14 mouse cellular contexts compared by ENCODE assay signal in genomic region chr2:71096170-71096569, GRCm38 (mm10). TPM values are rescaled to one million over a fixed set of nuclear protein-coding genes. Genes with fewer than 3 reads are reported as not detected.
DNase-seq lines count a peak whose midpoint lies in the region; ATAC-seq and TF ChIP-seq lines count a peak whose summit lies in the region.
"Had no signal": no experiment of that assay in that cellular context is flagged by ENCODE, and none has a peak within 500 bp of the region (broad histone marks: within the 10 kb centered on the region; RNA-seq: fewer than 3 reads in every experiment).

No protein-coding gene starts in this region.

- H3K4me3 ChIP-seq in liver, embryonic 12.5 days, result no peak overlapping the region
- H3K4me3 ChIP-seq in stomach, postnatal 0 days (ENCODE audit: low read depth, low read length), result no peak overlapping the region
- no peak overlapping the region for H3K4me3 ChIP-seq in cerebellum, adult 2 months (replicated peaks; ENCODE audit: insufficient read depth, low read depth, low read length)
- H3K4me3 ChIP-seq: lung, embryonic 15.5 days; megakaryocyte, embryonic 14.5 days had no signal

- H3K36me3 ChIP-seq in liver, embryonic 12.5 days, result peaks cover 36% of the 10 kb centered on the region
- H3K36me3 ChIP-seq in stomach, postnatal 0 days (ENCODE audit: control insufficient read depth, insufficient read depth, low read length), result 0 out of 2 replicates have a peak, but pooled peaks cover 5% of the 10 kb centered on the region

- WGBS in liver, embryonic 12.5 days (ENCODE audit: insufficient replicate concordance), result 12% methylated on average over 7 of the region's 7 CpGs
- 55% methylated on average over 7 of the region's 7 CpGs for WGBS in stomach, postnatal 0 days
- WGBS in cerebellum, adult 2 months, result 86% methylated on average over 7 of the region's 7 CpGs

- no peak overlapping the region for H3K4me2 ChIP-seq in liver, embryonic 12.5 days
- H3K4me2 ChIP-seq in stomach, postnatal 0 days (replicated peaks; ENCODE audit: low read depth), result no peak overlapping the region
- H3K4me2 ChIP-seq: hindbrain, embryonic 14.5 days; lung, embryonic 15.5 days had no signal

- no peak for TF ChIP-seq EP300 in stomach, postnatal 0 days (optimal IDR thresholded peaks at IDR 0.05)

- no peaks in the 10 kb centered on the region for H3K27me3 ChIP-seq in liver, embryonic 12.5 days (replicated peaks)
- H3K27me3 ChIP-seq in stomach, postnatal 0 days (ENCODE audit: control insufficient read depth, insufficient read depth, low read length), result no peaks in the 10 kb centered on the region
- no peaks in the 10 kb centered on the region for H3K27me3 ChIP-seq in cerebellum, adult 2 months (ENCODE audit: control insufficient read depth, insufficient read depth, low read length)
- H3K27me3 ChIP-seq: lung, embryonic 15.5 days; megakaryocyte, embryonic 14.5 days had no signal

- TF ChIP-seq POLR2A in cerebellum, adult 2 months (IDR thresholded peaks at IDR 0.05; ENCODE audit: borderline replicate concordance, insufficient read depth, low read length), result no peak

- peak; percentile 90 for ATAC-seq in liver, embryonic 12.5 days
- ATAC-seq in stomach, postnatal 0 days (ENCODE audit: low FRiP score, low TSS enrichment), result peak; percentile 83
- ATAC-seq: activated CD4-positive, CD25-positive, alpha-beta regulatory T cell, adult 4 months; forebrain, postnatal 0 days had no signal

- H3K9ac ChIP-seq in liver, embryonic 12.5 days, result no peak overlapping the region
- no peak overlapping the region for H3K9ac ChIP-seq in stomach, postnatal 0 days (ENCODE audit: low read length)
- H3K9ac ChIP-seq: forebrain, postnatal 0 days; hindbrain, embryonic 14.5 days; lung, embryonic 15.5 days had no signal

- peak; percentile 24 for DNase-seq in adrenal gland, adult 2 months
- DNase-seq in adrenal gland, adult 8-10 months, result no peak
- DNase-seq in testis, postnatal 14 days (ENCODE audit: low spot score), result peak; percentile 31
- no peak for DNase-seq in testis, postnatal 10 days (ENCODE audit: low spot score)
- peak; percentile 54 for DNase-seq in stomach, postnatal 0 days (ENCODE audit: low spot score)
- DNase-seq in cerebellum, adult 2 months, result no peak
- no peak for DNase-seq in thymus, postnatal 0 days (ENCODE audit: low spot score)
- DNase-seq: forebrain, postnatal 0 days; thymus, adult 18-20 months had no signal

- H3K4me1 ChIP-seq in liver, embryonic 12.5 days, result peaks cover 18% of the 10 kb centered on the region
- H3K4me1 ChIP-seq in stomach, postnatal 0 days (replicated peaks; ENCODE audit: control insufficient read depth, insufficient read depth), result no peaks in the 10 kb centered on the region
- no peaks in the 10 kb centered on the region for H3K4me1 ChIP-seq in cerebellum, adult 2 months (ENCODE audit: control insufficient read depth, insufficient read depth, low read length)
- H3K4me1 ChIP-seq: lung, embryonic 15.5 days had no signal

- TF ChIP-seq CTCF in stomach, postnatal 0 days (IDR thresholded peaks at IDR 0.05; ENCODE audit: low read depth), result no peak
- no peak for TF ChIP-seq CTCF in cerebellum, adult 2 months (IDR thresholded peaks at IDR 0.05; ENCODE audit: borderline replicate concordance, insufficient read depth, low read depth, low read length)

- H3K27ac ChIP-seq in liver, embryonic 12.5 days, result peak overlapping the region; percentile 66
- no peak overlapping the region for H3K27ac ChIP-seq in stomach, postnatal 0 days (replicated peaks)
- no peak overlapping the region for H3K27ac ChIP-seq in cerebellum, adult 2 months (ENCODE audit: insufficient read depth, low read length)
- H3K27ac ChIP-seq: hindbrain, embryonic 14.5 days; lung, embryonic 15.5 days had no signal

- H3K9me3 ChIP-seq in liver, embryonic 12.5 days (replicated peaks), result no peaks in the 10 kb centered on the region
- no peaks in the 10 kb centered on the region for H3K9me3 ChIP-seq in stomach, postnatal 0 days (ENCODE audit: control insufficient read depth, low read length)
- H3K9me3 ChIP-seq: lung, embryonic 15.5 days; megakaryocyte, embryonic 14.5 days had no signal

RNA-seq across cellular contexts. Expression of gene Cybrd1, which starts 21.6 kb away (rescaled TPM):
- 1 to 10 TPM; 1.0 to 1.2 TPM for total RNA-seq in adrenal gland, adult 2 months (2021)
- polyA plus RNA-seq in adrenal gland, adult 2 months (2012; rRNA removed), result 0.21 and 0.22 TPM in 2 replicates
- 1 to 10 TPM in 2 of 4 experiments, under 1 TPM in 2; 0.73 to 1.2 (median 0.94) TPM for total RNA-seq in adrenal gland, adult 8-10 months (2022)
- polyA plus RNA-seq in liver, embryonic 12.5 days (2016; fragmentation: Nextera tagmentation; extraction: Ambion mirVana), result 0.97 and 1.1 TPM in 2 replicates
- polyA plus RNA-seq in stomach, postnatal 0 days (2015; fragmentation: Nextera tagmentation; extraction: Ambion mirVana), result 10.2 and 13.0 TPM in 2 replicates
- 1.0 and 1.2 TPM in 2 replicates for polyA plus RNA-seq in cerebellum, adult 2 months (2012; rRNA removed)
- polyA plus RNA-seq in thymus, postnatal 0 days (2015; fragmentation: Nextera tagmentation; extraction: Ambion mirVana), result 1.3 and 1.4 TPM in 2 replicates

RNA-seq across cellular contexts. Expression of gene Mettl8, which starts 40.8 kb away (rescaled TPM):
- 10 to 100 TPM; 13.2 to 13.4 TPM for total RNA-seq in adrenal gland, adult 2 months (2021)
- 2.4 and 2.5 TPM in 2 replicates for polyA plus RNA-seq in adrenal gland, adult 2 months (2012; rRNA removed)
- total RNA-seq in adrenal gland, adult 8-10 months (2022), result 10 to 100 TPM; 15.0 to 19.3 (median 17.1) TPM
- 13.4 and 13.6 TPM in 2 replicates for polyA plus RNA-seq in liver, embryonic 12.5 days (2016; fragmentation: Nextera tagmentation; extraction: Ambion mirVana)
- 7.7 and 9.2 TPM in 2 replicates for polyA plus RNA-seq in stomach, postnatal 0 days (2015; fragmentation: Nextera tagmentation; extraction: Ambion mirVana)
- 13.9 and 14.6 TPM in 2 replicates for polyA plus RNA-seq in cerebellum, adult 2 months (2012; rRNA removed)
- 23.7 and 25.4 TPM in 2 replicates for polyA plus RNA-seq in thymus, postnatal 0 days (2015; fragmentation: Nextera tagmentation; extraction: Ambion mirVana)

RNA-seq across cellular contexts. Expression of gene Dcaf17, which starts 41.0 kb away (rescaled TPM):
- 10 to 100 TPM; 11.1 to 11.9 TPM for total RNA-seq in adrenal gland, adult 2 months (2021)
- polyA plus RNA-seq in adrenal gland, adult 2 months (2012; rRNA removed), result 3.6 and 3.7 TPM in 2 replicates
- 10 to 100 TPM; 11.2 to 14.7 (median 13.7) TPM for total RNA-seq in adrenal gland, adult 8-10 months (2022)
- polyA plus RNA-seq in liver, embryonic 12.5 days (2016; fragmentation: Nextera tagmentation; extraction: Ambion mirVana), result 21.4 and 23.1 TPM in 2 replicates
- 26.6 and 28.7 TPM in 2 replicates for polyA plus RNA-seq in stomach, postnatal 0 days (2015; fragmentation: Nextera tagmentation; extraction: Ambion mirVana)
- 7.4 and 9.2 TPM in 2 replicates for polyA plus RNA-seq in cerebellum, adult 2 months (2012; rRNA removed)
- 41.0 and 47.7 TPM in 2 replicates for polyA plus RNA-seq in thymus, postnatal 0 days (2015; fragmentation: Nextera tagmentation; extraction: Ambion mirVana)

Comparison
In these comparisons a context has a peak if more than half of its experiments do, and no peak if none do; other contexts are left out.
1. DNase-seq: peak in adrenal gland, adult 2 months (single experiment), testis, postnatal 14 days (single experiment) and stomach, postnatal 0 days (single experiment); none in adrenal gland, adult 8-10 months (single experiment), testis, postnatal 10 days (single experiment), cerebellum, adult 2 months (0 of 2) and thymus, postnatal 0 days (single experiment).